Mouse (Mus musculus): Measurements from ENCODE around the gene Cyp24a1. TPM values are rescaled to one million over a fixed set of nuclear protein-coding genes. Genes with fewer than 3 reads are reported as not detected.
A peak's percentile ranks its signal among the peaks of the same experiment; 100 is the strongest.

The Cyp24a1 gene
- polyA plus RNA-seq, 1 experiment from 2014 or later, result not detected

DNA sequence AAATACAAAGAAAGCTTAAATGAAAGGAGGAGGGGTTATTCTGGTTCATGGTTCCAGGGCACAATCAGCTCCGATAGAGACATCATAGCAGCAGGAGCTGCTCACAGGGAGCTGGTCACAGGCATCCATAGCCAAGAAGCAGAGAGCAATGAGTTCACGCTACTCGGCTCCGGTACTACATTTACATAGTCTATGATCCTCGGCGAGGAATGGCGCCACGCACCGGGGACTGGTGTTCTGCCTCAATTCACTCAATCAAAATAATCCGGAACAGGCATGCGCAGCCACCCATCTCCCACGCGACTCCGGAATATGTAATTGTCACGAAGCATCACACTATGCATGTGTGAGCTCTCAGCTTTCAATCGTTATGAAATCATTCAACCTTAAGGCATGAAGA, 31.1 kb upstream of the Cyp24a1 start:
- H3K4me2 ChIP-seq, result no peak overlapping the region
- H3K27me3 ChIP-seq (replicated peaks), result no peaks in the 10 kb centered on the region
- H3K4me1 ChIP-seq (replicated peaks), result no peaks in the 10 kb centered on the region
- no peak overlapping the region for H3K4me3 ChIP-seq
- WGBS, result 87% methylated on average over 16 of the region's 16 CpGs
- H3K27ac ChIP-seq (ENCODE audit: poor library complexity, severe bottlenecking), result no peak overlapping the region
- no peaks in the 10 kb centered on the region; the same call in 1 of the 2 replicates for H3K9me3 ChIP-seq (replicated peaks)
- no peaks in the 10 kb centered on the region for H3K36me3 ChIP-seq
- ATAC-seq (ENCODE audit: insufficient number of reproducible peaks, low FRiP score), result no peak
- H3K9ac ChIP-seq, result no peak overlapping the region

DNA sequence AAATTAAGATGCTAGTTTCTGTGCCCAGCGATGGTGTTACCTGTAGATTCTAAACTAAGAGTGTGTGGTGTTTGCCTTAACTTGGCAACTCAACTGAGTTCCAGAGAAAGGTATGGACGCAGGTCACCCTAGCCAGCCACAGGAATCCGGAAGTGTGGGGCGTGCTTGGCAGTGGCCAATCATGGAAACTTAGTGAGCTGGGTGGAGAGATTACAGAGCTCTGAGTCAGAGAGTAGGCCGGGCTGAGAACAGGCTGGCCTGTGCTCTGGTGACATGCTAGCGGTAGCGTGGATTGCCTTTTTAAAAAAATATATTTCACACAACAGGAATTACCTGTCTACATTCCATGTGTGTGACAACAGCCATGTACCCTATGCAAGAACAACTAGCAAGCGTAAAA, 29.6 kb upstream of the Cyp24a1 start:
- H3K27me3 ChIP-seq (replicated peaks), result no peaks in the 10 kb centered on the region
- WGBS, result 58% methylated on average over 8 of the region's 8 CpGs
- no peak overlapping the region for H3K4me2 ChIP-seq
- H3K4me3 ChIP-seq, result no peak overlapping the region
- H3K27ac ChIP-seq (ENCODE audit: poor library complexity, severe bottlenecking), result no peak overlapping the region
- no peak for ATAC-seq (ENCODE audit: insufficient number of reproducible peaks, low FRiP score)
- H3K36me3 ChIP-seq, result no peaks in the 10 kb centered on the region
- no peak overlapping the region for H3K9ac ChIP-seq
- H3K4me1 ChIP-seq (replicated peaks), result no peaks in the 10 kb centered on the region
- H3K9me3 ChIP-seq (replicated peaks), result no peaks in the 10 kb centered on the region; the same call in 1 of the 2 replicates

- H3K9me3 ChIP-seq (replicated peaks), result no peaks in the 10 kb centered on the region
- H3K27me3 ChIP-seq (replicated peaks), result no peaks in the 10 kb centered on the region
- H3K4me1 ChIP-seq (replicated peaks), result no peaks in the 10 kb centered on the region
- H3K4me2 ChIP-seq, result no peak overlapping the region
- peaks cover 39% of the 10 kb centered on the region for H3K36me3 ChIP-seq
- ATAC-seq (ENCODE audit: insufficient number of reproducible peaks, low FRiP score), result no peak
- no peak overlapping the region for H3K9ac ChIP-seq
- 14% methylated on average over 7 of the region's 7 CpGs for WGBS
- no peak overlapping the region for H3K27ac ChIP-seq (ENCODE audit: poor library complexity, severe bottlenecking)
- no peak overlapping the region for H3K4me3 ChIP-seq
Measured at GRCm38 (mm10) chr2:170520321-170520971, 23.5 kb upstream of the Cyp24a1 start.

DNA sequence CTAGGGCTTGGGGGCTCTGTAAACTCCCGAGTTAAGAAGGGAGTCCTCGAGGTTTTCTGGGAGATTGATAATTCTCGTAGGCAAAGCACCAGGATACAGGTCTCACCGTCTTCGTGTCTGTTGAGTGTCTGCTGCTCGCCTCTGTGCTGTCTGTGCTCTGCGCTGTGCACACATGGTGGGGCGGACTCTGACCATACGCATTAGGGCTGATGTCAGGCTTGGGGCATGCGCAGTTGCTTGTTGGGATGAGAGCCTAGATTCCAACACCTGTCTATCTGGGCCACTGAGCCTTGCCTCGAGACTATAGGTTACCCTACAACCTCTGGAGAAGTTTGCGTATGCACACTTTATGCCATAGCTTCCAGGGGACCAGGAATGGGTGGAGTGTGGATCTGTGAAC, 16.8 kb upstream of the Cyp24a1 start:
- no peak for ATAC-seq (ENCODE audit: insufficient number of reproducible peaks, low FRiP score)
- Histone ChIP-seq H3K9ac (no peak overlapping the region), H3K4me3 (no peak overlapping the region), H3K9me3 (replicated peaks) (no peaks in the 10 kb centered on the region), H3K27ac (ENCODE audit: poor library complexity, severe bottlenecking) (no peak overlapping the region), H3K36me3 (peaks cover 30% of the 10 kb centered on the region), H3K4me1 (replicated peaks) (peaks cover 28% of the 10 kb centered on the region), H3K27me3 (replicated peaks) (no peaks in the 10 kb centered on the region), H3K4me2 (no peak overlapping the region)
- 85% methylated on average over 12 of the region's 12 CpGs for WGBS

GRCm38 (mm10) chr2:170511073-170511891, 14.3 kb upstream of the Cyp24a1 start:
- Histone ChIP-seq H3K36me3 (peaks cover 7% of the 10 kb centered on the region), H3K4me2 (peak overlapping the region; percentile 88), H3K4me1 (replicated peaks) (peaks cover 28% of the 10 kb centered on the region), H3K9me3 (replicated peaks) (no peaks in the 10 kb centered on the region), H3K9ac (peak overlapping the region; percentile 97), H3K27me3 (replicated peaks) (peaks cover 19% of the 10 kb centered on the region), H3K27ac (ENCODE audit: poor library complexity, severe bottlenecking) (peak overlapping the region; percentile 84), H3K4me3 (peak overlapping the region; percentile 99)
- ATAC-seq (ENCODE audit: insufficient number of reproducible peaks, low FRiP score), result peak; percentile 78
- WGBS, result under 1% methylated on average over 65 of the region's 69 CpGs

GRCm38 (mm10) chr2:170508821-170509220, 11.9 kb upstream of the Cyp24a1 start:
- H3K27ac ChIP-seq (ENCODE audit: poor library complexity, severe bottlenecking), result no peak overlapping the region
- peaks cover 33% of the 10 kb centered on the region for H3K27me3 ChIP-seq (replicated peaks)
- H3K9me3 ChIP-seq (replicated peaks), result no peaks in the 10 kb centered on the region
- no peak for ATAC-seq (ENCODE audit: insufficient number of reproducible peaks, low FRiP score)
- H3K4me2 ChIP-seq, result peak overlapping the region; percentile 75
- peak overlapping the region; percentile 45; the same call in 1 of the 2 replicates for H3K9ac ChIP-seq
- 2% methylated on average over 12 of the region's 12 CpGs for WGBS
- peak overlapping the region; percentile 46 for H3K4me3 ChIP-seq
- no peaks in the 10 kb centered on the region for H3K36me3 ChIP-seq
- H3K4me1 ChIP-seq (replicated peaks), result peaks cover 26% of the 10 kb centered on the region

- peaks cover 44% of the 10 kb centered on the region for H3K27me3 ChIP-seq (replicated peaks)
- 7% methylated on average over 10 of the region's 10 CpGs for WGBS
- H3K27ac ChIP-seq (ENCODE audit: poor library complexity, severe bottlenecking), result no peak overlapping the region
- no peak overlapping the region for H3K9ac ChIP-seq
- peaks cover 25% of the 10 kb centered on the region for H3K4me1 ChIP-seq (replicated peaks)
- H3K4me2 ChIP-seq, result no peak overlapping the region
- H3K4me3 ChIP-seq, result no peak overlapping the region
- H3K36me3 ChIP-seq, result no peaks in the 10 kb centered on the region
- no peak for ATAC-seq (ENCODE audit: insufficient number of reproducible peaks, low FRiP score)
- no peaks in the 10 kb centered on the region for H3K9me3 ChIP-seq (replicated peaks)
Measured at GRCm38 (mm10) chr2:170507734-170508133, 10.8 kb upstream of the Cyp24a1 start.

- Histone ChIP-seq H3K9me3 (replicated peaks) (no peaks in the 10 kb centered on the region), H3K4me3 (no peak overlapping the region), H3K36me3 (no peaks in the 10 kb centered on the region), H3K4me1 (replicated peaks) (peaks cover 10% of the 10 kb centered on the region; the same call in 1 of the 2 replicates), H3K27ac (ENCODE audit: poor library complexity, severe bottlenecking) (no peak overlapping the region), H3K9ac (no peak overlapping the region), H3K4me2 (no peak overlapping the region), H3K27me3 (replicated peaks) (peaks cover 81% of the 10 kb centered on the region)
- WGBS, result 38% methylated on average over 4 of the region's 4 CpGs
- ATAC-seq (ENCODE audit: insufficient number of reproducible peaks, low FRiP score), result no peak
Measured at GRCm38 (mm10) chr2:170503983-170504382, 7.0 kb upstream of the Cyp24a1 start.

- H3K27ac ChIP-seq (ENCODE audit: poor library complexity, severe bottlenecking), result no peak overlapping the region
- no peak overlapping the region for H3K9ac ChIP-seq
- no peaks in the 10 kb centered on the region for H3K36me3 ChIP-seq
- peaks cover 85% of the 10 kb centered on the region for H3K27me3 ChIP-seq (replicated peaks)
- peaks cover 8% of the 10 kb centered on the region; the same call in 1 of the 2 replicates for H3K4me1 ChIP-seq (replicated peaks)
- no peak overlapping the region for H3K4me2 ChIP-seq
- WGBS, result 19% methylated on average over 8 of the region's 8 CpGs
- H3K9me3 ChIP-seq (replicated peaks), result no peaks in the 10 kb centered on the region
- no peak for ATAC-seq (ENCODE audit: insufficient number of reproducible peaks, low FRiP score)
- H3K4me3 ChIP-seq, result no peak overlapping the region
Measured at GRCm38 (mm10) chr2:170503343-170503742, 6.4 kb upstream of the Cyp24a1 start.

DNA sequence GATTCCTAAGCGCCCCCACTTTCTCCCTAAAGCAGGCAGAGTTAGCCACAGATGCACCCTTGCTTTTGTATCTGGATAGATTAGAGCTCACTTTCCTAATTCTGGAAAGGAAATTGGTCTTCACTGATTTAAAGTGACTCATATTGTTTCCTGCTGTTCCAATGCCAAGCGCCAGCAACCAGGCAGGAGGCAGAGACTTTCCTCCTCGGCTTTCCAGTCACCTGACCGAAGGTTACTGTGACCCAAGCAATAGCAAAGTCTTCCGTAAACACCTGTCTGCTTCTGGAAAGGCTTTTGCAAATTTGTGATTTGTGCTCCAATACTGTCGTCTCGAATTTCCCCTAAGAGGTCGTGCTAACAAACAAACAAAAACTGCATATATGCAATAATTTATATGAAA, 1.1 kb upstream of the Cyp24a1 start:
- no peak for ATAC-seq (ENCODE audit: insufficient number of reproducible peaks, low FRiP score)
- 22% methylated on average over 8 of the region's 8 CpGs for WGBS
- no peaks in the 10 kb centered on the region for H3K9me3 ChIP-seq (replicated peaks)
- no peak overlapping the region for H3K9ac ChIP-seq
- H3K36me3 ChIP-seq, result no peaks in the 10 kb centered on the region
- H3K4me1 ChIP-seq (replicated peaks), result peaks cover 8% of the 10 kb centered on the region; the same call in 1 of the 2 replicates
- peaks cover 98% of the 10 kb centered on the region for H3K27me3 ChIP-seq (replicated peaks)
- H3K27ac ChIP-seq (ENCODE audit: poor library complexity, severe bottlenecking), result no peak overlapping the region
- H3K4me2 ChIP-seq, result no peak overlapping the region
- no peak overlapping the region for H3K4me3 ChIP-seq

DNA sequence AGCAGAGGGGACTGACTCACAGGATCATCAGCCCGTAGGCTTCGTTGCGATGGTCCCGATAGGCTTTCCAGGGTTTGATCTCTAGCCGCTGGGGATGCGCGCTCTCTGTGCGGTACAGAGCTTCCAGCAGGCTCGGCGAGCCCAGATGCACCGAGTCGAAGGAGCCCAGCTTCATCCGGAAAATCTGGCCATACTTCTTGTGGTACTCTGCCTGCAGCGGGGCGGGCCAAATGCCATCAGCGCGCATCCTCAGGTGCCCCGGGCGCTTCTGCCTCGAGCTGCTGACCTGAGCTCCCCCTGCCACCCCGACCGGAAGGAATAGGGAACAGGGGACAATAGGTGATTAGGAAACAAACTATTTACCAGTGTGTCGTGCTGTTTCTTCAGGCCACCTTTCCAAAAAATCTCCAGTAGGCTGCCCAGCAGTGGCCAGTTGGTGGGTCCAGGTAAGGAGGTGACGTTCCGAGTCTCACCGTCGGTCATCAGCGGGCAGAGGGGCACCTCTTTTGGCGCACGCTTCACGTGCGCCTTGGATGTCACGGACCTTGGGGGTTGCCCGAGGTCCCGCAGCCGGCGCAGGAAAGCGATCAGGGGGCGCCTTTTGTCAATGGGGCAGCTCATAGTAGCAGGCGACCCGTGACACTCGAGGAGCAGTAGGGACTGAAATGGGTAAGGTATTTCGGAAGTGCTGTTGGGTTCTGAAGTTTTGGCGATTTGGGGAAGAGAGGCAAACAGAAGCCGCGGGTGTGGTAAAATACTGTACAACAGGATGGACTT, 603 bp downstream of the Cyp24a1 start, which contains the start of gene Pfdn4:
Gene Pfdn4 (plus strand): TSS at position 275 of the 777 bp plus-strand sequence.
- H3K4me3 ChIP-seq, result peak within 1 kb of the TSS; percentile 24
- peak within 1 kb of the TSS; percentile 56 for H3K4me2 ChIP-seq
- H3K9ac ChIP-seq, result no peak within 1 kb of the TSS
- H3K27ac ChIP-seq (ENCODE audit: poor library complexity, severe bottlenecking), result no peak within 1 kb of the TSS
- peaks cover 6% of the 10 kb centered on the region; the same call in 1 of the 2 replicates for H3K4me1 ChIP-seq (replicated peaks)
- H3K36me3 ChIP-seq, result no peaks in the 10 kb centered on the region
- 2% methylated on average over 46 of the region's 46 CpGs for WGBS
- H3K27me3 ChIP-seq (replicated peaks), result peaks cover 94% of the 10 kb centered on the region
- no peaks in the 10 kb centered on the region for H3K9me3 ChIP-seq (replicated peaks)
- ATAC-seq (ENCODE audit: insufficient number of reproducible peaks, low FRiP score), result no peak
